In genomic region chr10:76391786-76392185, GRCm38 (mm10) we compare ENCODE assay signal across 10 mouse cellular contexts. TPM values are rescaled to one million over a fixed set of nuclear protein-coding genes. Genes with fewer than 3 reads are reported as not detected.
A peak's percentile ranks its signal among the peaks of the same experiment; 100 is the strongest.
DNase-seq lines count a peak whose midpoint lies in the region; ATAC-seq and TF ChIP-seq lines count a peak whose summit lies in the region.
"Had no signal": no experiment of that assay in that cellular context is flagged by ENCODE, and none has a peak within 500 bp of the region (broad histone marks: within the 10 kb centered on the region; RNA-seq: fewer than 3 reads in every experiment).

No protein-coding gene starts in this region.

- no peaks in the 10 kb centered on the region for H3K4me1 ChIP-seq in forebrain, postnatal 0 days (ENCODE audit: insufficient read depth)
- H3K4me1 ChIP-seq in forebrain, embryonic 15.5 days, result no peaks in the 10 kb centered on the region
- H3K4me1 ChIP-seq in liver, embryonic 14.5 days (replicated peaks; ENCODE audit: control insufficient read depth in 2 of 2, insufficient read depth in 2 of 2, low read length in 1 of 2), result no peaks in the 10 kb centered on the region
- H3K4me1 ChIP-seq in forebrain, embryonic 16.5 days (replicated peaks; ENCODE audit: control insufficient read depth, insufficient read depth, low read length), result no peaks in the 10 kb centered on the region
- H3K4me1 ChIP-seq: midbrain, embryonic 12.5 days had no signal

- no peaks in the 10 kb centered on the region for H3K27me3 ChIP-seq in forebrain, postnatal 0 days (ENCODE audit: insufficient read depth, low read length)
- no peaks in the 10 kb centered on the region for H3K27me3 ChIP-seq in forebrain, embryonic 15.5 days
- H3K27me3 ChIP-seq in liver, embryonic 14.5 days (ENCODE audit: control insufficient read depth, insufficient read depth, low read length), result no peaks in the 10 kb centered on the region
- H3K27me3 ChIP-seq in forebrain, embryonic 16.5 days (replicated peaks; ENCODE audit: control insufficient read depth, insufficient read depth, low read length), result no peaks in the 10 kb centered on the region
- H3K27me3 ChIP-seq: midbrain, embryonic 12.5 days had no signal

- no peak for ATAC-seq in forebrain, postnatal 0 days
- ATAC-seq in forebrain, embryonic 15.5 days (replicated peaks), result no peak
- ATAC-seq in liver, embryonic 14.5 days (ENCODE audit: insufficient read depth), result no peak
- ATAC-seq in forebrain, embryonic 16.5 days, result no peak

- no peak for TF ChIP-seq EP300 in liver, embryonic 14.5 days (IDR thresholded peaks at IDR 0.05; ENCODE audit: low read depth)

- no peak for DNase-seq in forebrain, postnatal 0 days
- DNase-seq in spleen, adult 12 weeks (ENCODE audit: low spot score), result peak; percentile 8
- DNase-seq in spleen, postnatal 36 days (ENCODE audit: low spot score in 2 of 2), result no peak
- DNase-seq in embryo, embryonic 11 days, result peak; percentile 44
- no peak for DNase-seq in liver, embryonic 14.5 days (ENCODE audit: low read depth in 3 of 3, low spot score in 3 of 3)
- peak; percentile 43 for DNase-seq in thymus, postnatal 25 days

- no peak overlapping the region for H3K4me2 ChIP-seq in forebrain, postnatal 0 days (ENCODE audit: low read depth)
- no peak overlapping the region for H3K4me2 ChIP-seq in forebrain, embryonic 15.5 days (replicated peaks)
- no peak overlapping the region for H3K4me2 ChIP-seq in liver, embryonic 14.5 days (ENCODE audit: low read depth)
- no peak overlapping the region for H3K4me2 ChIP-seq in forebrain, embryonic 16.5 days (ENCODE audit: low read length)
- H3K4me2 ChIP-seq: midbrain, embryonic 12.5 days had no signal

- WGBS in forebrain, postnatal 0 days, result 85% methylated on average over 9 of the region's 9 CpGs
- 87% methylated on average over 9 of the region's 9 CpGs for WGBS in forebrain, embryonic 15.5 days
- WGBS in liver, embryonic 14.5 days (ENCODE audit: insufficient replicate concordance), result 88% methylated on average over 9 of the region's 9 CpGs
- WGBS in forebrain, embryonic 16.5 days, result 83% methylated on average over 9 of the region's 9 CpGs

- no peak overlapping the region for H3K4me3 ChIP-seq in forebrain, postnatal 0 days (ENCODE audit: low read depth, low read length)
- no peak overlapping the region for H3K4me3 ChIP-seq in forebrain, embryonic 15.5 days
- no peak overlapping the region for H3K4me3 ChIP-seq in liver, embryonic 14.5 days (ENCODE audit: insufficient read depth in 1 of 2, low read depth in 2 of 2, low read length in 2 of 2)
- no peak overlapping the region for H3K4me3 ChIP-seq in forebrain, embryonic 16.5 days (replicated peaks; ENCODE audit: low read length)
- H3K4me3 ChIP-seq: midbrain, embryonic 12.5 days had no signal

- peak; percentile 49 for TF ChIP-seq CTCF in forebrain, postnatal 0 days (IDR thresholded peaks at IDR 0.05; ENCODE audit: low read depth)
- peak; percentile 76 for TF ChIP-seq CTCF in liver, embryonic 14.5 days (IDR thresholded peaks at IDR 0.05; ENCODE audit: low read depth)

- H3K9me3 ChIP-seq in forebrain, postnatal 0 days (ENCODE audit: low read length), result no peaks in the 10 kb centered on the region
- no peaks in the 10 kb centered on the region for H3K9me3 ChIP-seq in forebrain, embryonic 15.5 days
- no peaks in the 10 kb centered on the region for H3K9me3 ChIP-seq in liver, embryonic 14.5 days (ENCODE audit: control insufficient read depth, low read length)
- no peaks in the 10 kb centered on the region for H3K9me3 ChIP-seq in forebrain, embryonic 16.5 days (ENCODE audit: control insufficient read depth, low read length)
- H3K9me3 ChIP-seq: midbrain, embryonic 12.5 days had no signal

- H3K27ac ChIP-seq in forebrain, postnatal 0 days (ENCODE audit: low read depth, low read length), result no peak overlapping the region
- no peak overlapping the region for H3K27ac ChIP-seq in forebrain, embryonic 15.5 days (replicated peaks)
- H3K27ac ChIP-seq in liver, embryonic 14.5 days, result no peak overlapping the region
- H3K27ac ChIP-seq in forebrain, embryonic 16.5 days (ENCODE audit: low read length), result no peak overlapping the region
- H3K27ac ChIP-seq: midbrain, embryonic 12.5 days had no signal

- no peak overlapping the region for H3K9ac ChIP-seq in forebrain, postnatal 0 days
- H3K9ac ChIP-seq in forebrain, embryonic 15.5 days (replicated peaks), result no peak overlapping the region
- no peak overlapping the region for H3K9ac ChIP-seq in liver, embryonic 14.5 days (replicated peaks)
- no peak overlapping the region for H3K9ac ChIP-seq in forebrain, embryonic 16.5 days (replicated peaks; ENCODE audit: low read depth, low read length)
- H3K9ac ChIP-seq: midbrain, embryonic 12.5 days had no signal

- H3K36me3 ChIP-seq in forebrain, postnatal 0 days (ENCODE audit: insufficient read depth), result peaks cover 30% of the 10 kb centered on the region
- H3K36me3 ChIP-seq in forebrain, embryonic 15.5 days, result peaks cover 47% of the 10 kb centered on the region
- peaks cover 58% of the 10 kb centered on the region for H3K36me3 ChIP-seq in liver, embryonic 14.5 days (replicated peaks; ENCODE audit: control insufficient read depth, insufficient read depth, low read depth)
- peaks cover 10% of the 10 kb centered on the region for H3K36me3 ChIP-seq in forebrain, embryonic 16.5 days (ENCODE audit: control insufficient read depth, insufficient read depth)

RNA-seq across cellular contexts. Expression of gene Dip2a, which starts 46.7 kb away (rescaled TPM):
- 46.5 and 49.0 TPM in 2 replicates for total RNA-seq in forebrain, postnatal 0 days (2014; rRNA removed)
- 6.2 and 8.7 TPM in 2 replicates for polyA plus RNA-seq in forebrain, postnatal 0 days (2015; fragmentation: Nextera tagmentation; extraction: Ambion mirVana)
- 13.4 and 16.4 TPM in 2 replicates for polyA plus RNA-seq in forebrain, embryonic 15.5 days (2015; fragmentation: Nextera tagmentation; extraction: Ambion mirVana)
- polyA plus RNA-seq in liver, embryonic 14.5 days (2012; rRNA removed), result 1.7 and 1.8 TPM in 2 replicates
- 0.62 and 0.69 TPM in 2 replicates for polyA plus RNA-seq in liver, embryonic 14.5 days (2014; fragmentation: Nextera tagmentation; extraction: Ambion mirVana)
- polyA plus RNA-seq in forebrain, embryonic 16.5 days (2015; fragmentation: Nextera tagmentation; extraction: Ambion mirVana), result 15.9 and 19.6 TPM in 2 replicates

RNA-seq across cellular contexts. Expression of gene AC141477.1, which starts 48.5 kb away (rescaled TPM):
- not detected in 2 replicates for total RNA-seq in forebrain, postnatal 0 days (2014; rRNA removed)
- polyA plus RNA-seq in forebrain, postnatal 0 days (2015; fragmentation: Nextera tagmentation; extraction: Ambion mirVana), result not detected in 2 replicates
- polyA plus RNA-seq in forebrain, embryonic 15.5 days (2015; fragmentation: Nextera tagmentation; extraction: Ambion mirVana), result 1.6 TPM in 1 of 2 replicates, not detected in the other
- not detected in 2 replicates for polyA plus RNA-seq in liver, embryonic 14.5 days (2012; rRNA removed)
- polyA plus RNA-seq in liver, embryonic 14.5 days (2014; fragmentation: Nextera tagmentation; extraction: Ambion mirVana), result not detected in 2 replicates
- polyA plus RNA-seq in forebrain, embryonic 16.5 days (2015; fragmentation: Nextera tagmentation; extraction: Ambion mirVana), result not detected in 2 replicates
- polyA plus RNA-seq: heart, embryonic 14.5 days; midbrain, embryonic 12.5 days had no signal

RNA-seq across cellular contexts. Expression of gene Pcnt, which starts 50.8 kb away (rescaled TPM):
- total RNA-seq in forebrain, postnatal 0 days (2014; rRNA removed), result 10.1 and 19.0 TPM in 2 replicates
- 2.9 and 4.4 TPM in 2 replicates for polyA plus RNA-seq in forebrain, postnatal 0 days (2015; fragmentation: Nextera tagmentation; extraction: Ambion mirVana)
- polyA plus RNA-seq in forebrain, embryonic 15.5 days (2015; fragmentation: Nextera tagmentation; extraction: Ambion mirVana), result 10.6 and 12.7 TPM in 2 replicates
- 9.9 and 19.9 TPM in 2 replicates for polyA plus RNA-seq in liver, embryonic 14.5 days (2012; rRNA removed)
- 9.3 and 11.6 TPM in 2 replicates for polyA plus RNA-seq in liver, embryonic 14.5 days (2014; fragmentation: Nextera tagmentation; extraction: Ambion mirVana)
- 8.7 and 11.8 TPM in 2 replicates for polyA plus RNA-seq in forebrain, embryonic 16.5 days (2015; fragmentation: Nextera tagmentation; extraction: Ambion mirVana)

RNA-seq across cellular contexts. Expression of gene 2610028H24Rik, which starts 57.1 kb away (rescaled TPM):
- not detected in 2 replicates for total RNA-seq in forebrain, postnatal 0 days (2014; rRNA removed)
- polyA plus RNA-seq in forebrain, postnatal 0 days (2015; fragmentation: Nextera tagmentation; extraction: Ambion mirVana), result 0.19 TPM in 1 of 2 replicates, not detected in the other
- not detected in 2 replicates for polyA plus RNA-seq in forebrain, embryonic 15.5 days (2015; fragmentation: Nextera tagmentation; extraction: Ambion mirVana)
- not detected in 2 replicates for polyA plus RNA-seq in liver, embryonic 14.5 days (2012; rRNA removed)
- not detected in 2 replicates for polyA plus RNA-seq in liver, embryonic 14.5 days (2014; fragmentation: Nextera tagmentation; extraction: Ambion mirVana)
- polyA plus RNA-seq in forebrain, embryonic 16.5 days (2015; fragmentation: Nextera tagmentation; extraction: Ambion mirVana), result 0.32 TPM in 1 of 2 replicates, not detected in the other
- polyA plus RNA-seq: heart, embryonic 14.5 days; midbrain, embryonic 12.5 days had no signal

Comparison
In these comparisons a context has a peak if more than half of its experiments do, and no peak if none do; other contexts are left out.
1. DNase-seq: peak in spleen, adult 12 weeks (single experiment), embryo, embryonic 11 days (single experiment) and thymus, postnatal 25 days (single experiment); none in forebrain, postnatal 0 days (single experiment), spleen, postnatal 36 days (0 of 2) and liver, embryonic 14.5 days (0 of 3).